Mouse (Mus musculus) kidney, postnatal 0 days (tissue): ENCODE results near the gene Glrp1. TPM values are rescaled to one million over a fixed set of nuclear protein-coding genes. Genes with fewer than 3 reads are reported as not detected.

Source experiments
- ATAC-seq: fragments of 200-750 bp; cut with Nextera tagmentation; replicated peaks from 2 replicates; pipeline ENCODE4 v1.8.0; 2017; ENCODE audit warnings: low read depth, moderate number of reproducible peaks, moderate TSS enrichment, moderate library complexity; ENCODE audit not compliant: low FRiP score
- DNase-seq: peaks from one replicate; pipeline ENCODE4 v3.0.0-alpha.2; 2016; ENCODE audit warnings: low spot score
- H3K27ac ChIP-seq: fragments of 300-500 bp; sonication (generic); 2 replicates; pipeline ENCODE4 v1.5.1; 2014; ENCODE audit warnings: mild to moderate bottlenecking
- H3K27me3 ChIP-seq: fragments of 300-500 bp; sonication (generic); 2 replicates; pipeline ENCODE4 v1.6.1; 2014; ENCODE audit warnings: low read length, mixed read lengths; ENCODE audit not compliant: insufficient read depth
- H3K36me3 ChIP-seq: fragments of 300-500 bp; sonication (generic); 2 replicates; pipeline ENCODE4 v1.6.1; 2014; ENCODE audit warnings: low read length, mixed read lengths; ENCODE audit not compliant: insufficient read depth
- H3K4me1 ChIP-seq: fragments of 300-500 bp; sonication (generic); replicated peaks from 2 replicates; pipeline ENCODE4 v1.6.1; 2014; ENCODE audit warnings: antibody characterized with exemption, low read length, mixed read lengths; ENCODE audit not compliant: insufficient read depth
- H3K4me2 ChIP-seq: fragments of 300-500 bp; sonication (generic); 2 replicates; pipeline ENCODE4 v1.6.1; 2014; ENCODE audit warnings: mild to moderate bottlenecking, low read length, moderate library complexity, mixed read lengths
- H3K4me3 ChIP-seq: fragments of 300-500 bp; sonication (generic); replicated peaks from 2 replicates; pipeline ENCODE4 v1.5.1; 2014; ENCODE audit warnings: low read depth, low read length
- H3K9ac ChIP-seq: fragments of 300-500 bp; sonication (generic); 2 replicates; pipeline ENCODE4 v1.6.1; 2014; ENCODE audit warnings: low read depth, low read length
- H3K9me3 ChIP-seq: fragments of 300-500 bp; sonication (generic); replicated peaks from 2 replicates; pipeline ENCODE4 v1.6.1; 2016; ENCODE audit warnings: low read length, inconsistent platforms, mixed read lengths
- CTCF ChIP-seq: IDR thresholded peaks from 2 replicates; pipeline ENCODE4 v1.5.1; 2016; ENCODE audit warnings: antibody characterized with exemption, low read depth, mild to moderate bottlenecking, moderate library complexity
- WGBS: fragments of 180-500 bp; shearing (Covaris S2); extraction: QIAGEN DNeasy Blood & Tissue Kit; methylation state at CpG from one replicate; pipeline ENCODE4 v1.1.7; 2014; 5-methylcytosine and 5-hydroxymethylcytosine counted together
- polyA plus RNA-seq: library from polyadenylated mRNA; unstranded; fragments of >200 nt; fragmentation: Nextera tagmentation; extraction: Ambion mirVana; gene quantifications from 2 replicates; pipeline ENCODE4 v1.2.1, GENCODE M21; 2015

The Glrp1 gene
- polyA plus RNA-seq, 1 experiment from 2014 or later: 0.09 TPM

GRCm38 (mm10) chr1:88488957-88489356, 20.9 kb downstream of the Glrp1 start:
- H3K4me1 ChIP-seq: no peaks in the 10 kb centered on the region
- H3K4me3 ChIP-seq: no peak overlapping the region
- H3K4me2 ChIP-seq: no peak overlapping the region
- DNase-seq: no peak
- no peaks in the 10 kb centered on the region for H3K36me3 ChIP-seq
- ATAC-seq: no peak
- no peak for TF ChIP-seq CTCF
- no peak overlapping the region for H3K9ac ChIP-seq
- no peaks in the 10 kb centered on the region for H3K27me3 ChIP-seq
- WGBS: 46% methylated on average over 4 of the region's 4 CpGs
- no peaks in the 10 kb centered on the region for H3K9me3 ChIP-seq
- no peak overlapping the region for H3K27ac ChIP-seq

- Histone ChIP-seq H3K4me2 (no peak overlapping the region), H3K4me1 (no peaks in the 10 kb centered on the region), H3K4me3 (no peak overlapping the region), H3K36me3 (no peaks in the 10 kb centered on the region), H3K9me3 (no peaks in the 10 kb centered on the region), H3K9ac (no peak overlapping the region), H3K27me3 (no peaks in the 10 kb centered on the region), H3K27ac (no peak overlapping the region)
- DNase-seq: peak; percentile 44
- TF ChIP-seq CTCF: no peak
- no peak for ATAC-seq
- WGBS: 61% methylated on average over 4 of the region's 4 CpGs
Measured at GRCm38 (mm10) chr1:88486336-88486735, 23.5 kb downstream of the Glrp1 start.

- no peak overlapping the region for H3K4me2 ChIP-seq
- no peaks in the 10 kb centered on the region for H3K36me3 ChIP-seq
- H3K9me3 ChIP-seq: no peaks in the 10 kb centered on the region
- DNase-seq: no peak
- no peak for TF ChIP-seq CTCF
- no peaks in the 10 kb centered on the region for H3K4me1 ChIP-seq
- H3K27me3 ChIP-seq: no peaks in the 10 kb centered on the region
- no peak overlapping the region for H3K27ac ChIP-seq
- 75% methylated on average over 4 of the region's 4 CpGs for WGBS
- no peak overlapping the region for H3K4me3 ChIP-seq
- no peak overlapping the region for H3K9ac ChIP-seq
- ATAC-seq: no peak
Measured at GRCm38 (mm10) chr1:88484059-88484458, 25.8 kb downstream of the Glrp1 start.

GRCm38 (mm10) chr1:88482142-88483099, 27.4 kb downstream of the Glrp1 start:
- H3K36me3 ChIP-seq: no peaks in the 10 kb centered on the region
- DNase-seq: no peak
- H3K4me2 ChIP-seq: no peak overlapping the region
- H3K4me3 ChIP-seq: no peak overlapping the region
- 69% methylated on average over 17 of the region's 17 CpGs for WGBS
- H3K4me1 ChIP-seq: 0 out of 2 replicates have a peak, but pooled peaks cover 1% of the 10 kb centered on the region
- ATAC-seq: no peak
- no peak overlapping the region for H3K27ac ChIP-seq
- H3K9me3 ChIP-seq: no peaks in the 10 kb centered on the region
- no peak for TF ChIP-seq CTCF
- no peaks in the 10 kb centered on the region for H3K27me3 ChIP-seq
- no peak overlapping the region for H3K9ac ChIP-seq

- no peaks in the 10 kb centered on the region for H3K36me3 ChIP-seq
- TF ChIP-seq CTCF: no peak
- no peak for ATAC-seq
- no peak for DNase-seq
- no peaks in the 10 kb centered on the region for H3K27me3 ChIP-seq
- no peak overlapping the region for H3K27ac ChIP-seq
- 52% methylated on average over 8 of the region's 8 CpGs for WGBS
- H3K9me3 ChIP-seq: no peaks in the 10 kb centered on the region
- H3K9ac ChIP-seq: no peak overlapping the region
- H3K4me3 ChIP-seq: no peak overlapping the region
- peaks cover 19% of the 10 kb centered on the region; the same call in 1 of the 2 replicates for H3K4me1 ChIP-seq
- no peak overlapping the region for H3K4me2 ChIP-seq
Measured at GRCm38 (mm10) chr1:88480594-88480993, 29.3 kb downstream of the Glrp1 start.

- no peak for TF ChIP-seq CTCF
- WGBS: 41% methylated on average over 2 of the region's 2 CpGs
- Histone ChIP-seq H3K27me3 (no peaks in the 10 kb centered on the region), H3K9ac (no peak overlapping the region), H3K36me3 (no peaks in the 10 kb centered on the region), H3K4me3 (no peak overlapping the region), H3K9me3 (no peaks in the 10 kb centered on the region), H3K27ac (no peak overlapping the region), H3K4me2 (no peak overlapping the region), H3K4me1 (peaks cover 32% of the 10 kb centered on the region; the same call in 1 of the 2 replicates)
- ATAC-seq (no peak), DNase-seq (no peak)
Measured at GRCm38 (mm10) chr1:88478205-88478604, 31.7 kb downstream of the Glrp1 start.
